Mouse (Mus musculus) urinary bladder, adult 18-20 months (tissue): ENCODE measurements around the gene Cmtm3.

Experiments used
- DNase-seq, 2 experiments: peaks; one replicate each; pipeline ENCODE4 v3.0.0; 2022; ENCODE audit warnings: low spot score in 2 of 2, mixed read lengths in 2 of 2

Cmtm3 gene

DNA sequence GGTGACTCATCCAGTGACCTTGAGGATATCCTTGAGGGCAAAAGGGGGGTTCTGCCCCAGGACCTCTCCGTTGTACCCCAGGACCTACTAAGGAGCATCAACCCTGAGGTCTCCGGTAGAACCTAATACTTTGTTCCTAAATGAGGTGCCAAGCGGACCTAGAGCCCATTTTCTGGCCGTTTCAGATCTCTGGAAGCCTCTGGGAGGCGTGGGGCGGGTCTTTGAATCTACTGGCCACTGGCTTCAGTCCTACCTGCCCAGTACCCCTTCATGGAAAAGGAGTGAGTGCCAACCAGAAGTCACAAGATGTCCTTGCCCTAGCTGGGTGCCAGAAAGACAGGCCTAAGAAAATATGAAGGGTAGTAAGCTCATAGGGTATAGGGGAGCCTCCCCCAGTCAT lies 2.5 kb downstream of the Cmtm3 start:
- no peak for DNase-seq

DNA sequence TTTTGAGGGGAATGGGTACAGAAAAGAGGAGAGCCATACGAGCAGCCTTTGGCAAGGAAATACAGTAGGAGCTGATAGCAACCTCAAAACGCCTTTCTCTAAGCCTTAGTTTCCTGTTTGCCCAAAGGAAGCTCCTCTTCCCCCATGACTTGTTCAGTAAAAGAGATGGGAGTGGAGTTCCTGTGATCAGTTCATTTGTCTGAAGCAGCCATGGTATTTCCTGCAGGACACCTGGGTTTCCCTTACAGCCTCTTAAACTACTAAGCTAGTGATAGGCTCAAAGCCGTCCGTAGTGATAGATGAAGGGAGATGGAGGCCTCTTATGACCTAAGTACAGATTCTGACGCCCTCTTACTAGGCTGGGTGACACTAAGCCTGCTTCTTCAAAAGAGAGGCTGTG lies 3.2 kb downstream of the Cmtm3 start:
- no peak for DNase-seq

DNA sequence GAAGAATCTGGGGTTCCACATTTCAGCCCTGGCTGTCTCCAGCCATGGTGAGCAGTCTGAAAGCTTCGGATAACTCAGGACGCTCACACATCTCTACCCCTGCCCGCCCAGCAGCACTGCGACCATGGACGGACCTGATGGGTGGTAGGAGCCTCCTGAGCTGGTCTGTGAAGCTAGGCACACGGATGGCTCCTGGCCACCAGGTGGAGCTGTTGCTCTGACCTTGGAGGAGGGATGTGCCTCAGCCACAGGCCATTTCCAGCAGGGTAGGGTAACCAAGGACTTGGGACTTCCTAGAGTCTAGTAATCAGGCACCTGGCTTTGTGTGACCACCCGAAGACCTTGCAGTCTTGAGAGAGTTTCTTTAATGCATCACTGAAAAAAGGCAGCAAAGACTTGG lies 4.7 kb downstream of the Cmtm3 start:
- peak; percentile 66 to 80 for DNase-seq

DNA sequence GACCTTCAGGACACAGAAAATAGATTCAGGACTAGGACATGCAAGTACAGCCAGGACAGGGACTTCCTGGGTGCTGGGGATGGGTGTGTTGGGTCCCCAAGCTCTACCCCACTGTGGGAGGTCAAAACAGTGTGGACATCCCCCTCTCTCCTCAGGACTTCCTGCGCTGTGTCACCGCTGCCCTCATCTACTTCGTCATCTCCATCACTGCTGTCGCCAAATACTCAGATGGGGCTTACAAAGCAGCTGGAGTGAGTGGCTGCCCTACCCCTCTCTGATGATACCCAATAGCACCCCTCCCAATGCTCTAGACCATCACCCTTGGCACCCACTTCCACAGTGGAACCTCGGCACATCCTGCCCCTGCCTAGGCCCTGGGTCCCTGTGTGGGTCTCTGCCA lies 5.4 kb downstream of the Cmtm3 start:
- no peak for DNase-seq

DNA sequence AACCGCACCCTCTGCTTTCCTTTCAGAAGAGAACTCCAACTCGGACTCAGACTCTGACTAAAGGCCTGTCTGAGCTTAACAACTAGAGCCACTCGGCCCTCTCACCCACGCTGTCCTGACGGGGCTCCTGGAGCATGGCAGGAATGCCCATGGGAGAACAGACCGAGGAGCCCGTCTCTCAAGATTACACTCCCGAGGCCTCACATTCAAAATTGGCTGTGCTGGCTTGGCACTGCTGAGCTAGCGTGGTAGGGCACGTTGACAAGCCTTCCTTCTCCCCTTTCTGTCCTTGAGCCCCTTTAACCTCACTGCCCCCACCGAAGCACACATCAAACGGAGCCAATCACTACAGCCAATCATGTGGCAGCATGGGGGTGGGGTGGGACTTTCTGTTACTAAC lies 7.5 kb downstream of the Cmtm3 start:
- no peak for DNase-seq

DNA sequence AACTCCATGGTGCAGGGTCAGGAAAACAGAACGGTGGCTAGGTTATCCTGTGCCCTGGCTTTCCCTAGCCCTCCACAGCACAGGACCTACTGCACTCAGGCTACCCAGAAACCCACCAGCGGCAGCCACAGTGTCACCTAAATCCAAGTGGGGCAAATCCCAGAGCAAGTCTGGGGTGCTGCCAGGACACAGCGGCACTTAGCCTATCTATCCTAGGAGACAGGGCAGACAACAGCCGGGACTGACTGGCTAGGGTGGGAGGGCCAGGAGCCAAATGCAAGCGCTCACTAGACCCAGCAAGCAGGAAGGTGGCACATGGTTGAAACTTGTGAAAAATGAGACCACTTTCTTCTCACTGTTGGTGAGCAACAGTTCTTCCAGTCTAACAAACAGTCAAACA lies 9.8 kb downstream of the Cmtm3 start:
- no peak for DNase-seq

DNA sequence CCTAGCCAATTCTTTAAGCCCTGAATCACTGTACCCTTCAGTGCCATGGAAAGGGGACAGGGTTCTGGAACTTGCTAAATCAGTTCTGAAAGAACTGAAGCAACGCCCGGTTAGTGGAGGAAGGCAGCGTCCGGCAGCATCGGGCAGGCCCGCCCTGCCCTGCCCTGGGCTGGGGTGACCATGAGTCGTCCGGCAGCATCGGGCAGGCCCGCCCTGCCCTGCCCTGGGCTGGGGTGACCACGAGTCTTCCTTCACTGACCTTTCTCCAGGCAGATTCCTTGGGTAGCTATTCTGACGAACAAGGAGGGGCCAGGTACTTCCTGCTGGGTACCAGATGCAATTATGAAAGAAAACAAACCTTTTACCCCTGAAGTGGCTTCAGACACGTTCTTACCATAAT lies 10.8 kb downstream of the Cmtm3 start:
- DNase-seq, result peak in 1 of 2 experiments; percentile 19

DNA sequence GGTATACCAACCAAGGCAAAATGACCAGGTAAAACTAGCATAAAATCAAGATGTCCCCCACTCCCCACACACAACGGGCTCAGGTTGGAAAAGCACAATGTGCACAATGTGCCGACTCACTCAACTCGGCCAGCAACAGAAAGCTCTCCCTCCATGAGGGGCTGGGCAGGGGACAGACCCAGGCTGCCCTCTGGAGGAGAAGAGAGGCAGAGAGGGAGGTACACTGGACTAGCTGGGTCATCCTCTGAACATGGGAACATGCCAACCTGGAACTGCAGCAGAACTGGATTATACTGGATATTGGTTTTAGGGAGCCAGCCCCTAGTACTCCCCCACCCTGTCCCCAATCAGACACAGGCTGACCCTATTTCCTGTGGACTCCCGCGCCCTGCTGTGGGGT lies 14.0 kb downstream of the Cmtm3 start:
- DNase-seq, result no peak

DNA sequence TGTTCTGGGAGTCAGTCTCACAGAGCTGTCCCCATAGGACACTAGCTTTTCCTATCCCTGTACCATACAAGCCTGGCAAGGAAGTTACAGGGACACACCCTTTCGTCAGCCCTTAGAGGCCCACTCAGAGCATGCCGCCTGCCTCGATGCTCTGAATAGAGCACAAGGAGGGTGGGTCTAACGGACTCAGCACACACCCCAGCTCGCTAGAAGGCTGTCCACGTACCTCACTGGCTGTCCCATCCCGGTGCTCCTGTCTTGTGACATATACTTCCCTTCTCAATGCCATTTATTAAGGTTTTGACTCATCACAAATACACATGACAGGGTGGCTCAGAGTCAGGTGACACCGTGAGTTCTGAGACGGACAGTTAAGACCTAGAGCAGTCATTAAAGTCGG lies 15.3 kb downstream of the Cmtm3 start:
- no peak for DNase-seq

DNA sequence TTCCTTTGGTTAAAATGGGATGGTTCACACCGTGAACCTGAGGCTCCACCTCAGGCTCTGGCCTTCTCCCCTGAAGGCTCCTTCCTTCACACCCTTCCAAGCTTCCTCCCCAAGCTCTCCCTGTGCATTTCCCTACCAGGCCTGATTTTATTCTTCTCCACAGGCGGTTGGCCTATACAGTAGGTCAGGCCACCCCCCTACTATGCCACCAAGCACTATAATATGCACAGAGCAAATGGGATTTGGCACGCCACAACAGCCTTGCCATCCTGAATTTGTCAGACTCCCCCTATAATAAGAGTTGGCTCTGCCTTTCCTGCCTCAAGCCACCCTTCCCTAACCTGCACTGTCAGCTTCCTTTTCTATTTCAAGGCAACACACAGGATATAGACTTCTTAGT lies 19.4 kb downstream of the Cmtm3 start:
- DNase-seq, result no peak

DNA sequence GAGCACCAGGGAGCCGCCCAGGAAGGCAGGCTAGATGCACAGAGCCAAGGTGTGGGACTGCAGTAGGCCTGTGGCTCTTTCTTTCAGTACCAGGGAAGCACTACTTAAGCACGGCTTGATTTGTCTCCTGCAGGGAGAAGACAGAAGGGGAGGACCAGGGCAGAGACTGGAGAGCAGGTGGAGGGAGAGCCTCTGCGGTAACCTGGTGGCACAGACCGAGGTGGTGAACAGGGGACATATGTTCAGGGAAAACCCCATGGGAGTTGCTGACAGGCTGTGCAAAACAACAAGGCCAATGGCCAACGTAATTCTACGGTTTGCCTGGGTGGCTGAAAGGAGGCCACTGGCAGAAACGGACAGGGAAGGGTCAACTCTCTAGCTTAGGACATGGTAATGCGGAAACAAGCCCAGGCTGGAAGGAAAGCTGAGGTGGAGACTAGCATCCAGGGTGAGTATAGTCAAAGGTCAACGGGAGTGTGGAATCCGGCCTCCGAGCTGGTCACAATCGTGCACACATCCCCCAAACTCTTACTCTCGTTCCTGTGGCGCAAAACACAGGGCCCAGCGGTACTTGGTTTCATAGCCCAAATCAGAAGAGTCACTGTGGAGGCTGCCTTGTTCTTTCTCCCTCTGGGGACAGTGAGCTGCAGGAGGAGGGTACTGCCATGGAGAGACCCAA lies 20.7 kb downstream of the Cmtm3 start:
- DNase-seq, result peak in 1 of 2 experiments; percentile 29

DNA sequence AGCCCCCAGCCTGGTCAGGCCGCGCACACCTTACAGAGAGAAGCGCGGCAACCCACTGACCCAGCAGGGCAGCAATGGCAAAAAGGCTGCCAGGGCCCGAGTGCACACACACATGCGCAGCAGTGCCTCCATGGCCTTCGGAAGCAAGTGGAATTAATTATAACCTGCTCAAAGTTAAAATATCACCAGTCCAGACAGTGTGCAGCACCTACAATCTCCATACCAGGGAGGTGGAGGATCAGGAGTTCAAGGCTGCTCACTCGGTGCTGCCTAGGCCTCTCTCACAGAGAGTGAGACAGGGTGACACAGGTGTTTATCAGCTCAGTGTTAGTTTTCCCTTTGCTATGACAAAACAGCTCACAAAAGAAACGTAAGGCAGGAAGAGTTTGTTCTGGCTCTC lies 26.5 kb downstream of the Cmtm3 start:
- DNase-seq, result no peak

DNA sequence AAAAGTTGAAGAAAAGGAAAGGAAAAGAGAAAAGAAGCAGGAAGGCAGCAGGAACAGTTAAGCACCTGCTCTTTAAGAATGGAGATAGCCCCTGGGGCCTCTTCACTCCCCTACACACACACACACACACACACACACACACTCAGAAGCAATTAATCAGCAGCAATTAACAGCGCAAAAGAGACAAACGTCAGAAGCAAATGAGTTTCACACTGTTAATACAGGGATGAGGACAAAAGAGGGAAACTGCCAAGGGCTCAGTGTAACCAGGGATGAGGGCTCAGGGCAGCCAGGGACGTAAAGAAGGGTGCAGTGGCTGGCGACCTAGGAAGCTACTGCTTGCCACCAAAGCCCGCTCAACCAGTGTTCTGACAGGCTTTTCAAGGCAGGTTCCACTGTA lies 28.2 kb downstream of the Cmtm3 start:
- no peak for DNase-seq

DNA sequence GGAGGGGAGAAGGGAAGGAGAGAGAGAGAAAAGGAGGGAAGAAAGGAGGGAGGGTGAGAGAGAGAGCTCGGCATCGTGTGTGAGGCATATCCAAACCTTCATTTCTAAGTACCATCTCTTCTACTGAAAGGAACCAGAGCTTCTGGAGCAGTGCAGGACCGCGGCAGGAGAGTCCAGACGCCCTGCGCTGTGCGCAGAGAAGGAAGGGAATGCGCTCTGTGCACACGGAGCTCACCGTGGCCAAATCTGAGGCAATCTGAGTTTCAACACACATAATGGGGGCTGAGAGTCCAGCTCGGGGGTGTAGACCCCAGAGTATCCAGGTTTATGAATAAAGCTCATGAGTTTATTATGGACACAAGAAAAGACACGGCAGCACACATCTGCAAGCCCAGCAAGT lies 30.4 kb downstream of the Cmtm3 start:
- no peak for DNase-seq

DNA sequence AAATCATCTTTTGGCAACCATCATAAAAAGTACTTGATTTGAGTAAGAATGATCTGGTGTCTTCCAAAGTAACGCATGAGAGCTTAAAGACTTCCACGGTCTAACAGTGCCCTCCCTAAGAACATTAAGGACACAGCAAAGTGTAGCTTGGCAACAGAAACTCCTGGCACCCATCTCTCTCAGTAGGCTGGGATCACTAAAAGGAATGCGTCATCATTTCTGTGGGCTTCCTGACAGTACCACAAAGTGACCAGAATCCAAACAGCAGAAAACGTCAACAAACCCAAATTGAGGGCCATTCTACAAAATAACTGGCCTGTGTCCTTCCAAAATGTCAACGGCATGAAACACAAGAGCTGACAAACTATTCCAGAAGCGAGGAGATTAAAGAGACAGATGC lies 30.9 kb downstream of the Cmtm3 start:
- no peak for DNase-seq

DNA sequence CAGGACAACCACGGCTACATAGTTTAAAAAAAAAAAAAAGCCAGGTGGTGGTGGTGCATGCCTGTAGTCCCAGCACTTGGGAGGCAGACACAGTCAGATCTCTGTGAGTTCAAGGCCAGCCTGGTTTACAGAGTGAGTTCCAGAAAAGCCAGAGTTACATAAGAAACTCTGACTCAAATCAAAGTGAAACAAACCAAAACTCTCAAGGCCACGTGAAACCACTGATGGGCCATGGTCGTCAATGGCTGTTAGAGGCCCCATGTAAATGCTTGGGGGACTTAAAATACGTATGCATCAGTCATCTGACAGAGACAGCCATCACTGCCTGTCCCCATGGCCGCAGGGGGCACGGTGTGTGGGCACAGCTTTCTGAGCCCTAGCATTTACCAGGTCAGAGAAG lies 31.9 kb downstream of the Cmtm3 start:
- DNase-seq, result no peak

DNA sequence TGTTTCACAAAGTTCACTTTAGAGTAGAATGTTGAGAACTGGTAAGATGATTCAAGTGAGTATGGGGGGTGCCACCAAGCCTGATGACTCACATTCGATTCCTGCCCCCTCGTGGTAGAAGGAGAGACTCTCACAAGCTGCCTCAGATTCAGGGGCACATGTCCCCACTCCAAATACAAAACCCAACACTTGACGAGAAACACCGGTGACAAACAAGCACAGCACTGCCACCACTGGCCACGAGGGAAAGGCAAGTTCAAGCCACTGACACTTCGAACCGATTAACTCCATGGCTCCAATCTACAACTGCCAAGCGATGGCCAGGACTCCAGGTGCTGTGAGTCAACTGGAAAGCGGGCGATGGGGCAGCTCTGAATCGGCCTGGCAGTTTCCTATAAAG lies 34.6 kb downstream of the Cmtm3 start:
- no peak for DNase-seq

DNA sequence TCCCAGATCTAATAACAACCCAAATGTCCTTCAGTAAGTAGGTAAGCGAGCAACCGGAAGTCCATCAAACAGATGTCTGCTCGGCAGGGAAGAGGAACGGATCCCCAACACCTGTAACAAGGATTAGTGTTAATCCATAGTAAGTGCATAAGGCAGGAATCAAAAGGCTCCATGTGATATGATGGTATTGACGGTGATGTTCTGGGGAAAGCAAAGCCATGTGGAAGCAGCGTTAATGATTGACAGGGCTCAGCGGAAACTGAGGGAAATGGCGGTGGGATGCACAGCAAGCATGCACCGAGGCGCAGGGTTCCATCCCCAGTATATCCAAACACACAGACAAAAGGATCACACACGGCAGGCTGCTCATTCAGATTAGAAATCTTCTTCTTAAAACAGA lies 35.1 kb downstream of the Cmtm3 start:
- DNase-seq, result no peak

DNA sequence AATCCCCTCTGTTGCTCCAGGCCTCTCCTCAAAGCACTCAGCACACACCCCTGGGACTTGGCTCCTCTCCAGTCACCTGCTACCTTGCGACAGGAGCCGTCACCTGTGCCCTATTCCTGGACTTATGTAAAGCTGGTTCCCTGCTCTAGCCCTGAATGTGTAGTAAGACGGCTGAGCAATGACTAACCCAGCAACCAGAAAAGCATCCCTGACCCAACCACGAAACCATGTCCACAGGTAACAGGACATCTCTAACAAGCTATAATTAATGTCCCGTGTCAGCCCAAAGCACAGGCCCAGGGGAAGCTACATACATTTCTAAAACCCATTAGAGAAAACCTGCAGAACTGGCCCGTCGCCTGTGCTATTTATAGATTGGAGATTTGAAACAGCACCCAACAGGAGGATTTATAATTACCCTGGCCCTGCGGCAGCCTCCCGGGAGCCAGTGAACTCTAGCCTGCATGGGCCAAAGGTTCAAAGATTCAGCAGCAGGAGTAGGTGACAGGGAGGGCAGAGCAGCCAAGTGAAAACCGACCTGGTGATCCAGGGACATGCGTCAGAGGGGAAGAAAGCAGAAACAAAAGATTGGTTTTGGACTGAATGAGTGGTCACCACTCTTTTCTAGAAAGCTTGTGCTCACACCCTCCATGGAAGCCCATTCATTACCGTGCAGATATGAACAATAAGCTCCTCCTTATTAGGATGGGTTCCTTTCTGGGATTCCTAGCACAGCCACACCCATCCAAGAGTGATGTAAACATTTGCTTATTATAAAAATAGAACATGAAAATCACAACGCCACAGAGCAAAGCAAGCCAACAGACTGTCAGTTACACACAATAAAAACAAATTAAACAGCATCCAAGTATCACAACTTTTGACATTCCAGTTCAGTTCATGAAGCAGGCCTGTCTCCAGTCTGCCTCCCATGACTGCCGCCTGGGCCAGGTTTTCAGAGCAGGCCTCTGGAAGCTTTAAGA lies 35.9 kb downstream of the Cmtm3 start:
- DNase-seq, result peak; percentile 46 to 71

DNA sequence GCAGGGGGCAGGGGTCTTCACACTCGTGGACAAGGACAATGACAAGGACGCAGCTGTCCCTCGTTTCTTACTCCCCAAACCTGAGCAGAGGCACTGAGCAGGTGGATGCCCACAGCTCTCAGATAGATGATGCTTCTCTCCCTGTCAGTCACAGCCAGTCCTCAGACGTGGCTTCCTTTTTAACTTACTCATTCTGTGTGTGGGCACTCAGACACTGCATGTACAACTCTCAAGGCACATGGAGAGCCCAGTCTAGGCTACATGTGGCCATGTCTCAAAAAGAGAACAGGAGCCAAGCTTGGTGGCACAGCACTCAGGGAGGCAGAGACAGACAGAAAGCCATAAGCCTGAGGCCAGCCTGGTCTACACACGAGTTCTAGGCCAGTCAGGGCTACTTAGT lies 36.7 kb downstream of the Cmtm3 start:
- DNase-seq, result no peak

DNA sequence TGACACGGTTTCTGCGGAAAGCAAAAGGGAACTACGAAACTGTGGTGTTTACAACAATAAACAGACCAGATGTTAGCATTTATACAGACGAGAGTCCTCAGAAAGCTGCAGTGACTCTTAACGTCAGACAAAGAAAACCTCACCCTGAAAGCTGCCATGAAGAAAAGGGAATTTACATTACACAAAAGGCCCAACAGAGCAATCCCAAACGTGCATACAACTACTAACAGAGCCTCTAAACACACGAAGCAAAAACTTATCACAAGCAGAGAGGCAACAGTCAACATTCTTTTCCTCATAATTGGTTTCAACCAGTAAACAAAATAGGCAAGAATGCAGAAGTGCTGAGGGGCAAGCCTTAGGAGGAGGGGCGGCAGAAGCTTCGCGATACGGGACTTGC lies 37.5 kb downstream of the Cmtm3 start:
- DNase-seq, result no peak

DNA sequence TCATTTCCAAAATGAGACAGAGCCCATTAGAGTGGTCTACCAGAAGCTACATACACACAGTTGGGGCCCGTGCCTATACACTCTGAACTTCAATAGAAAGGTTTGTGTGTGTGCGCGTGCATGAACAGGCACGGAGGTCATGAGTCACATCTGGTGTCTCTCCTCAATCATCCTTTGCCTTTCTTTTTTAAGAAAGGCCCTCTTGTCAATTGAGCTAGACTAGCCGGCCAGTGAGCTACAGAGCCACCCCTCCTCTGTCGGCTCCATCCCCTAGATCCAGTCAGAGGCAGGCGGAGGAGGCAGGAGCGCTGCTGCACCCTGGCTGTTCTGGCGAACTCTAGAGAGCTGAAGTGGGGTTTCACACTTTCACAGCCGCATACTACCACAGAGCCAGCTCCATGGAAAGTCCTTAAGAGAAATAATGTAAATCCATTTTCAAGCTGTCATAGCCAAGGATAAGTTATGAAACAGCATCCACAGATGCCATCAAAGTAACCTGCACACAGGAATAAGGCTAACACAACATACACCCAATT lies 40.2 kb downstream of the Cmtm3 start:
- no peak for DNase-seq

DNA sequence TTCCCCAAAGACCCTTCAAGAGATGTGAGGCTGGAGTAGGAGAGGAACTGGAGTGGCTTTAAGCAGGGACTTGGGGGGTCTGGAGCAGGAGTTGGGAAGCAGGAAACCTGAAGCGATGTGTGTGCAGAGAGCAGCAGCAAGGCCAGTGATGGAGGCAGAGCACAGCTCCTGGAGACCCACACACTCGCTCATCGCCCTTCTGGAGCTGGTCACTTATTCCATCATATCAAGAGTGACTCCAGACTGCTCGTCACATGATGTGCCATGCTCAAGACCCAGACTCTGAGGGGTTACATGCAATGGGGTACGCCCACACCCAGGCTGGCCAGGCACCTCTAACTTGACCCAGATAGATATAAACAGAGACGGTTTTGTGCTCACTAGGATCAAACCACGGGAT lies 41.1 kb downstream of the Cmtm3 start:
- DNase-seq, result no peak
